Mouse (Mus musculus) hindlimb bud, embryonic 11.5 days (tissue): Measurements from ENCODE around the gene Cyb5d1.
"Not testable (repeated sequence)": the region's sequence is repeated elsewhere in the genome, so short reads cannot be mapped to it uniquely, and the experiment has no call there.

Experiments used
- DNase-seq: peaks from one replicate; pipeline ENCODE4 v3.0.0-alpha.2; 2012; ENCODE audit warnings: low read depth, low spot score; ENCODE audit errors: extremely low spot score

The Cyb5d1 gene

DNA sequence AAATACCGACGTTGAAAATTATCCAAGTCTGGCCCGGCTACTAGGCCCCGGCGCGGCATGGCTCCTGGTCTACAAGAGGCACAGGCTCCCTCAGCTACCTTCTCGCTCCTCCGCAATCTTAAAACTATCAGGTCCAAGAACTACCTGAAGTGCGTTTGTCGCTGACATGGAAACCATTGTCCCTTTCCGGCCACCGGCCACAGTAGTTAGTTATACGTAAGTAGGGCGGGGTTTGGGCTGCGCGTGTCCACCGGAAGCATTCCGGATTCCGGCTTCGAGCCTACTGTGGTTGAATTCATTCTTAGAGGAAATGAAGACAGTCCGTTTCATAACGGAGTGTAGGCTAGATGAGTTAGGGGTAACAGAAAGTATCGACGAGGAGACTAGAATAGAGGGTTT, at the start of gene Cyb5d1, which contains the start of gene Naa38:
Gene Cyb5d1 (minus strand): TSS at position 397 of the 399 bp plus-strand sequence.
Gene Naa38 (plus strand): TSS at position 253 of the 399 bp plus-strand sequence.
- DNase-seq = not testable (repeated sequence)

DNA sequence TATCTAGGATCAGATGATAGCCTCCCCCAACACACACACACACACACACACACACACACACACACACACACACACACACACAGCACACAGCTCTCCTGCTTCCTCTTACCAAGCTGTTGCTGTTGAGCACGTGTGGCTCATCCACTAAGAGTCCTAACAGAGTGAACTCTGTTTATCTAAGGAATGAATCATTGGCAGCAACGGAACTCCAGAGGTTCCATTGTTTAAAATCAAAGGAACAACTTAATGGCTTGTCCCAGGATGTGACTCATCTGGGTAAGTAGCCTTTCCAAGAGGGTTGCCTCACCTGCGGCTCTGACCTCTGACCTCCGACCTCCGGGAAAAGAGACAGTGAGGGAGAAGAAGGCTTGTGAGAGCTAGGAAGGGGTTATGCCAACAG, 47.9 kb upstream of the Cyb5d1 start:
- DNase-seq = no peak

DNA sequence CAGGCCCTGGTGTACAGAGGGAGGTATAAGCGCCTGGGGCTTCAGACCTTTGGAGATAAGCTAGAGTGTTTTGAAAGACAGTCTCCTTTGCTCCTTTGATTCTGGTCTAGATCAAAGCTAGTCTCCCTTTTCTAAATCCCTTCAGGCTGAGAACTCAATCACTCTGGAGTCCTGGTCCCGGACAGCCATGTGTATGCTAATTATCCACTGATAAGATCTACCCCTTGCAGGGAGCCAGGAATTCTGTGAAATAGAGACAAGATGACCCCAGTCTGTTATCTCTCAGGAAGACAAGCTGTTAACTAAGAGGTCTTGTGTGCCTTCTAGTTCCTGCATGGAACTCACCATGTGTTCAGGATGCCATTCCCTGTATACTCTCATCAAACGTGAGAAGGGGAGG, 41.9 kb upstream of the Cyb5d1 start:
- no peak for DNase-seq

DNA sequence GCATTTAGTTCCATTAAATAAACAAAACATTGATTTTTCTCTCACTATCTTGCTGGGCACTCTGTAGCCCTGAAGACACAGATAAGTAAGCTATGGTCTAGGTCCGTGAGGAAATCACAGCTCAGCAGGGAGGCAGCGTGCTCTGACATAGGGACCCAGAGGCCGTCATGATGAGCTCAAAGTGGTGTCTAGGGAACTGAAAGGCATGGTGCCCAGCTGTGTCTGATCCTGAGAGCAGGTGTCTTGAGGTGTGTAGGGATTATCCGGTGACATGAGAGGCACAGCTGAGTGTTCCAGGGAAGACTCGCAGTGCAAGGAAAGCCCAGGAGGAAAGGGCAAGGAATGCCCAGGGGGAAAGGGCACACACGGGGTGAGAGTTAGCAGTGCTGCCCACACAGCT, 37.8 kb upstream of the Cyb5d1 start:
- no peak for DNase-seq

DNA sequence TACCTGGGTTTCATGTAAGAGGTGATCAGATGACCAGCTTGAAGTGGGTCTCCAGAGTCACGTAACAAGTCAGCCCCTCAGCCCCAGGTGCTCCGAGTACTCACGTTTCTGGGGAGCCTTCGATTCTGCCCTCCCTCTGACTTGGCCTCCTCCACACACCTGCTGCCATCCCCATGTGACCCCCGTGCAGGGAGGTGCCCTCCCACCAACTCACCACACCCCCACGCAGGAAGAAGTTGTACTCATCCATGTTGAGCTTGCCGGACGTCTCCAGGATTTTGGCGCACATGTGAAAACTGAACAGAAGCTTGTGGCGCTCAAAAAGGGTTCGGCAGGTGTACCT, 37.2 kb upstream of the Cyb5d1 start:
- DNase-seq = no peak

DNA sequence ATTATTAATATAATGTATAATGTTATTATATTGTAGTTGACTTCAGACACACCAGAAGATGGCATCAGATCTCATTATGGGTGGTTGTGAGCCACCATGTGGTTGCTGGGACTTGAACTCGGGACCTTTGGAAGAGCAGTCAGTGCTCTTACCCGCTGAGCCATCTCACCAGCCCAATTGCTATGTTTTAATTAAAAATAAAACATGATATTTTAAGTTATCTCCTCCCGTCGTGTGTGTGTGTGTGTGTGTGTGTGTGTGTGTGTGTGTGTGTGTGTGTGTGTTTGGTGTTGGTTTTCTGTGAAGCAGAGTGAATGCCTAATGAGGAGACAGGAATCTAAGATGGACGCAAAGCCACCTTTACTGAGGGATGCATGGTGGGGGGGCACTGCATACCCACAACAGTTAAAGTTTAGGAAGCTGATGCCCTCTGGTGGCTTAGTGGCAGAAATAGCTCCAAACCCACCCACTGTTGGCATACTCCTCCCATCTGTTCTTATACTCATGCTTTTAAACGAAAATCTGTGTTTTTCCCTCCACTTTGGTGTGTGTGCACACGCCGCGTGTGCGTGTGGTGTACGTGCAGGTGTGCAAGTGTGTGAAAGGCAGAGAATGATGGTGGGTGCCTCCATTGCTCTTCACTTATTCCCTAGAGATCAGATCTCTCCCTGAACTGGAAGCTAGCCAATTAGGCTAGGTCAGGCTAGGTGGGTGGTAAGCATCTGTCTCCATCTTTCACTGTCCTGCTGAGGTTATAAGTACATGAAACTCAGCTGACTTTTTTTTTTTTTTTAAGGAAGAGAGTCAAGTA, 36.6 kb upstream of the Cyb5d1 start:
- DNase-seq = no peak

DNA sequence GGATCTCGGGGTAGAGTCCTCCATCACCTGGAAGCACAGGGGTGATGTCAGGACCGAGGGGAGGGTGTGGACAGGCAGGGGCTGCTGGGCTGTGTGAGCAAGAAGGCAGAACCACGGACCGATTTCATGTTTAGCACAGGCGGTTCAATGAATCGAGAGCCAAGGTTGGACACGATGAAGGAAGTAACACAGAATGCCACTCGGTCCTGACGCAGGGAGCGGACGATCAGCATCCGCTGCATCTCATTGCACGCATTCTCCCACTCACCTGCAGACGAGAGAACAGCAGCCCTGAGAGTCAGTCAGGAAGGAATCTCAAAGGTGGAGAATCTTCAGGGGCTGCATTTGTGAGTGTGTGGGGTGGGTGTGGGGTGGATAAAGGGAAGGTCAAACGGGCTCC, 35.2 kb upstream of the Cyb5d1 start:
- no peak for DNase-seq

DNA sequence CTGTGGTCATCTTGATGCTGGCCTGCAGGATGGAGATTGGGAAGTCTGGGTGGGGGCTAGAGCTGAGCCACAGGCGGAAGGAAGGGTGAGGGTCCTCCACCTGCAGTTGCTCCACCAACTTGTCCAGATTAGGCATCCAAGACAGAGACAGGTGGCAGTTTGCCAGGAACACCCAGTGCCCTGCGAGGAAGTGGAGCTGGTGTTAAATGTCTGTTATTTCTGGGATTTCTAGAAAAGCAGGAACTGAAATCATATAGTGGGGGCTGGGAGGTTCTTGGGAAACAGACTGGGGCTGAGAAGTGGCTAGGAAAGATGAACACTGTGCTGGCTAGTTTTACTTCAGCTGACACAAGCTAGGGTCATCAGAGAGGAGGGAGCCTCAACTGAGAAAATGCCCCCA, 33.9 kb upstream of the Cyb5d1 start:
- no peak for DNase-seq

DNA sequence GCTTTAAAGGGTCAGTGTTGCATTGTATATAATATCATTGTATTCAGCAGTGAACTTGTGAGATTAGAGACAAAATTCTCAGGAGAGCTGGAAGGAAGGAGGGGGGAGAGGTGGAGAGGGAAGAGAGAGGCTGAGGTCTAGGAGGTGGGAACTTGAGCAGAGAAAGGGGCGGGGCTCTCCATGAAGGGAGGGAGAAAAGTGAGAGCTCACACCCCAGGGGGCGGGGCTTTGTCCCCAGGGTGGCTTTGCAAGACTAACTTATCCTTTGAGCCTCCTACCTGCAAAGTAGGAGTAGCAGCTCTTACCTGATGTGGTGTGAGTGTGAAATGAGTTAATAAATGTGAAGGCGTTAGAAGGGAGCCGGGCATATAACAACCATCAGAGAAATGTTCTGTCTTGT, 33.3 kb upstream of the Cyb5d1 start:
- no peak for DNase-seq

DNA sequence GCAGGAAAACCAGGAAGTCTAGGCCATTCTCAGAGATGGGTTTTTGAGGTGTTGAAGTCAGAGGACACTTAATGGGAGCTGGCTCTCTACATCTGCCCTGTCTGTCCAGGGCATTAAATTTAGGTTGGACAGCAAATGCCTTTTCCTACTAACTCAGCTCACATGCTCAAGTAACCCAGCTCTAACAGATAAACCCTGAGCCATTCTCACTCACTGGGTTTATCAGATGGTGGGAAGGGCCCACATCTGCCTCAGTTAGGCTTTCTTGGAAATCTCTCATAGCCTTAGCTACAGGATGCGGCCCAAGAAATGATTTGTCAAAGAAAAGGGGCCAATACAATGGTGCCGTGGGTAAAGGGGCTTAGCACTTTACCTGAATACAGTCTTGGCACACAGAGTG, 30.8 kb upstream of the Cyb5d1 start:
- DNase-seq = no peak

GRCm38 (mm10) chr11:69423885-69424284, 28.5 kb upstream of the Cyb5d1 start:
- no peak for DNase-seq

DNA sequence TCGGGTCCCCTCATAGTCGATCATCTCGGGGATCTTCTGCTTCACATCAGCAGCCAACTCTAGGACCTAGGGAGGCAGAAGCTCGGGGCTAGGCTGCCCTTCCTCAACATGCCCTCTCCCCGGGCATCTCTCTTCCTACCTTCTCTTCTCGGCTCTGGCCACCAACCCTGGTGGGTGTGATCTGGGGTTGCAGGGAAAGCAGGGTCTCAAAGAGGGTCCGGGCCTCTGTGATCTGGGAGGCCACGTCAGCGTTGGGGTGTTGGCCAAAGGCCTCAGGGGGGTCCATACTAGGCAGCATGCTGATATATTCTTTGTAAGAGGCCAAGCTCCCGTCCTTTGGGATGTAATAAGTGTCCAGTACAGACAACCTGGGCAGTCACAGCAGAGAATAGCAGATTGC, 27.4 kb upstream of the Cyb5d1 start:
- no peak for DNase-seq

- no peak for DNase-seq
Observed at GRCm38 (mm10) chr11:69421131-69421977, 25.9 kb upstream of the Cyb5d1 start.

- DNase-seq = no peak
Observed at GRCm38 (mm10) chr11:69420554-69421000, 25.1 kb upstream of the Cyb5d1 start.

GRCm38 (mm10) chr11:69419813-69420553, 24.6 kb upstream of the Cyb5d1 start:
- DNase-seq = no peak

DNA sequence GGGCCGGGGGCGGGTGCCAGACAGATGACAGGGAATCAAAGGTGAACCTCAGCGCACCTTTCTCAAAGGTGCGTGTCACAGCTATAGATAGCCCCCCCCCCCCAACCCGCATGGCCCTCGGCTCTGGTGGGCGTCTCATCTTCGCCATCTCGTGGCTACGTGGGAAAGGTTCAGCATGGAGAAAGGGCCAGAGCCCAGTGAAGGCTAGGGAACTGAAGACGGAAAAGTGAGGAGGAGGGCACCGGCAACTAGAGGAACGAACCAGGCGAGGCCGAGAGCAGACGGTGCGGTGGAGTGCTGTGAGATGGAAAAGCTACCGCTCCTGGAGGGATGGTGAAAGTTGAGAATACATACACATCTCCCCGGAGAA, 24.0 kb upstream of the Cyb5d1 start:
- no peak for DNase-seq

DNA sequence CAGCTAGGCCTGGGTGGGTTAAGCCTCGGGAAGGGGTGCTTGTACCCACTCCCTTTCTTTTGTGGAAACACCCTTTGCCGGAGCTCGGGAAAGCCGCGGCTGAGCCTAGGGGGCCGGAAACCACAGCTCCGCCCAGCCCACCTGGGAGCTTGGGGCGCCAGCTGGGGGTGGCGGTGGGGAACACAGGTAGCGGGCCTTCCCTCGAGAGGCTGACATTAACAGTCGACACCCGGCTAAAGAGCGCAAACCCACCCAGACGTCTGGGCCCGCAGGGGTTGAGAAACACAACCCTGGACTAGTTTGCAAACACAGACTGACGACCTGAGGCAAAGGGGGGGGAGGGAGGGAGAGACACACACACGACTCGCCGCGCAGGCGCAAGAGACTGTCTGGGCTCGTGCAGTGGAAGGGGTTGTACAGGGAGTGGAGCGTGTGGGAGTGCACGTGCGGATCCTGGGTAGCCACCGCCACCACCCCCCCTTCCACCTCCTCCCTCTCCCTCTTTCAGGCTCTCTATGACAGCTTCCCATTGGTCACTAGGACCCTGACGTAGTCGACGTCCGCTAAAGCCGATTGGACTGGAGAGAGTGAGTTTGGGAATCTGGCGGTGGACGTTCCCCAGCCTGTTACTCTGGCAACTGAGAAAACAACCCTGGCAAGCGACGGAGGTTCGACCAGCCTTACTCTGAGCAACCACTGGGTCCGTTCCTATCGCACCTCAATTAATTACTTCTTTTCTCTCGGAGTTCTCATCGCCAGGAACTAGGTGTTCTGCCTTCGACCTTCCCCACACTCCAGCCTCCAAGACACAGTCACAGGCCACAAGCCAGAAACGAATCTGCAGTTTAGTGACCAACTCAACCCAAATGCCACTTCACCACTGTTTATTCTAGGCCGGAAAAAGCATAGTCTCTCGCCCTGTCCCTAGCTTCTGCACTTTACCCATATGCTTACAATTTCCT, 23.3 kb upstream of the Cyb5d1 start:
- DNase-seq = peak; percentile 96

- DNase-seq = no peak
Observed at GRCm38 (mm10) chr11:69417449-69418384, 22.3 kb upstream of the Cyb5d1 start.

DNA sequence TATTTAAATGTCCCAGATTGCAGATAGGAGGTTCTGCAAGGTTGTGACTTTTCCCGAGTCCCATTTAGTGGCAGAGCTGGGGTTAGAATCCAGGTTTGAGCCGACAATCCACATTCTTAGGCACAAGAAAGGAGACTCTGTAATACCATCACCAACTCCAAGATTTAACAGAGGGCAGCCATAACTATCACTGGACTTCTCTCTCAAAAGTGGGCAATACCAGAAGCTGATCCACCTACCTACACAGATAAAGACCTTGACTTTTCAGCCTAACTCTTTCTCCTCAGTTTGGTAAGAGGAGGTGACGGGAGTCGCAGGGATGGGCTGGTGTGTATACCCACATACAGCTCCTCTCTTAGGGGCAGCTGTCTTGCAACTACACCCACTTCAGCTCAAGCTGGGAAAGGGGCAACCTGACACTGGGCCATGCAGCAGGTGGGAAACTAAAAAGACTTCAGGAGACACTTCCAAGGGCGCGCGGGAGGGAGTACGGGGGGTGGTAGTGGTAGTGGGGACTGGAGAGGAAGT, 21.6 kb upstream of the Cyb5d1 start:
- DNase-seq = no peak
